Comparison of ENCODE assay signal across 19 mouse cellular contexts in the genomic region with DNA sequence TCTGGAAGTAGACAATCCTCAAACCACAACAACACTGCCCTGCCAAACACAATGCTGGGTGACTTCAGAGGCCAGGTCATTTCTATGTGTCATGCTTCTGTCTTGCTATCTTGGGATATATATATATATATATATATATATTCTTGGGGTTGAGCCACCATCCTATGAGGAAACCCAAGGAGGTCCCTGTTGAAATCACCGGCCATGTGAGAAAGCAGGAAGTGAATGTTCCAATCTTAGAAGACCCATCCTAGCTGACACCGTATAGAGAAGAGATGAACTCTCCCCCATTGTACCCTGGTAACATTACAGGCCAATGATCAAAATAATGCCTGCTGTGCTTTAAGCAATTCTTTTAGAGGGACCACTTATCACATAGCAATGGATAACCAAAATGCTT. TPM values are rescaled to one million over a fixed set of nuclear protein-coding genes. Genes with fewer than 3 reads are reported as not detected.
A peak's percentile ranks its signal among the peaks of the same experiment; 100 is the strongest.
DNase-seq lines count a peak whose midpoint lies in the region; ATAC-seq and TF ChIP-seq lines count a peak whose summit lies in the region.
"Had no signal": no experiment of that assay in that cellular context is flagged by ENCODE, and none has a peak within 500 bp of the region (broad histone marks: within the 10 kb centered on the region; RNA-seq: fewer than 3 reads in every experiment).

No protein-coding gene starts in this region.

- WGBS in liver, postnatal 0 days (ENCODE audit: insufficient replicate concordance), result 64% methylated on average over 2 of the region's 2 CpGs
- WGBS in forebrain, embryonic 16.5 days, result 95% methylated on average over 2 of the region's 2 CpGs

- H3K4me1 ChIP-seq in liver, postnatal 0 days (ENCODE audit: insufficient read depth), result no peaks in the 10 kb centered on the region
- H3K4me1 ChIP-seq in forebrain, embryonic 16.5 days (replicated peaks; ENCODE audit: control insufficient read depth, insufficient read depth, low read length), result no peaks in the 10 kb centered on the region
- H3K4me1 ChIP-seq: embryonic facial prominence, embryonic 13.5 days; forebrain, embryonic 12.5 days; heart, embryonic 13.5 days; hindbrain, embryonic 15.5 days had no signal

- no peak overlapping the region for H3K27ac ChIP-seq in liver, postnatal 0 days (ENCODE audit: low read depth)
- H3K27ac ChIP-seq in forebrain, embryonic 16.5 days (ENCODE audit: low read length), result no peak overlapping the region
- H3K27ac ChIP-seq: embryonic facial prominence, embryonic 13.5 days; forebrain, embryonic 12.5 days; heart, embryonic 13.5 days; hindbrain, embryonic 15.5 days had no signal

- no peaks in the 10 kb centered on the region for H3K9me3 ChIP-seq in liver, postnatal 0 days (ENCODE audit: low read length)
- no peaks in the 10 kb centered on the region for H3K9me3 ChIP-seq in forebrain, embryonic 16.5 days (ENCODE audit: control insufficient read depth, low read length)
- H3K9me3 ChIP-seq: embryonic facial prominence, embryonic 13.5 days; forebrain, embryonic 12.5 days; heart, embryonic 13.5 days; hindbrain, embryonic 15.5 days had no signal

- DNase-seq in liver, postnatal 0 days, result no peak
- DNase-seq in liver (no peak), 416B (ENCODE audit: low read depth) (peak; percentile 35)
- peak; percentile 8 to 14 for DNase-seq in monocyte, adult 2 months (ENCODE audit: low read depth in 1 of 2, low spot score in 2 of 2)
- no peak for DNase-seq in retina, embryonic 14.5 days (ENCODE audit: low spot score)
- no peak for DNase-seq in B cell, adult 2 months
- DNase-seq: adrenal gland, postnatal 10 days; cerebellum, adult 11-12 months; cerebellum, adult 9-10 months; cerebellum, postnatal 25 days; forebrain, postnatal 0 days; gastrocnemius, postnatal 14 days; heart, postnatal 36 days had no signal

- no peak overlapping the region for H3K9ac ChIP-seq in liver, postnatal 0 days (replicated peaks)
- H3K9ac ChIP-seq in forebrain, embryonic 16.5 days (replicated peaks; ENCODE audit: low read depth, low read length), result no peak overlapping the region
- H3K9ac ChIP-seq: embryonic facial prominence, embryonic 13.5 days; forebrain, embryonic 12.5 days; forebrain, postnatal 0 days; heart, embryonic 13.5 days; hindbrain, embryonic 15.5 days had no signal

- TF ChIP-seq EP300 in liver, postnatal 0 days (IDR thresholded peaks at IDR 0.05; ENCODE audit: low read depth), result no peak

- no peak for TF ChIP-seq CTCF in liver, postnatal 0 days (IDR thresholded peaks at IDR 0.05; ENCODE audit: low read depth)

- no peaks in the 10 kb centered on the region for H3K27me3 ChIP-seq in liver, postnatal 0 days (ENCODE audit: insufficient read depth, low read length)
- no peaks in the 10 kb centered on the region for H3K27me3 ChIP-seq in forebrain, embryonic 16.5 days (replicated peaks; ENCODE audit: control insufficient read depth, insufficient read depth, low read length)
- H3K27me3 ChIP-seq: embryonic facial prominence, embryonic 13.5 days; forebrain, embryonic 12.5 days; heart, embryonic 13.5 days; hindbrain, embryonic 15.5 days had no signal

- ATAC-seq in liver, postnatal 0 days, result peak; percentile 56; the same call in 1 of the 2 replicates
- ATAC-seq in granulocyte monocyte progenitor cell, adult 5-6 weeks (replicated peaks; ENCODE audit: poor library complexity, severe bottlenecking), result peak; percentile 84
- ATAC-seq in forebrain, embryonic 16.5 days, result no peak
- ATAC-seq: forebrain, postnatal 0 days had no signal

- H3K4me3 ChIP-seq in liver, postnatal 0 days (ENCODE audit: low read depth, low read length), result no peak overlapping the region
- no peak overlapping the region for H3K4me3 ChIP-seq in forebrain, embryonic 16.5 days (replicated peaks; ENCODE audit: low read length)
- H3K4me3 ChIP-seq: embryonic facial prominence, embryonic 13.5 days; forebrain, embryonic 12.5 days; heart, embryonic 13.5 days; hindbrain, embryonic 15.5 days had no signal

- H3K36me3 ChIP-seq in liver, postnatal 0 days (replicated peaks; ENCODE audit: insufficient read depth, low read length), result no peaks in the 10 kb centered on the region
- H3K36me3 ChIP-seq in forebrain, embryonic 16.5 days (ENCODE audit: control insufficient read depth, insufficient read depth), result no peaks in the 10 kb centered on the region
- H3K36me3 ChIP-seq: embryonic facial prominence, embryonic 13.5 days; forebrain, embryonic 12.5 days; heart, embryonic 13.5 days; hindbrain, embryonic 15.5 days had no signal

- H3K4me2 ChIP-seq in liver, postnatal 0 days (ENCODE audit: low read depth, low read length), result no peak overlapping the region
- H3K4me2 ChIP-seq in forebrain, embryonic 16.5 days (ENCODE audit: low read length), result no peak overlapping the region
- H3K4me2 ChIP-seq: embryonic facial prominence, embryonic 13.5 days; forebrain, embryonic 12.5 days; heart, embryonic 13.5 days; hindbrain, embryonic 15.5 days had no signal

RNA-seq across cellular contexts. Expression of a gene that starts 28.1 kb away (rescaled TPM):
- polyA plus RNA-seq in liver, postnatal 0 days (2015; fragmentation: Nextera tagmentation; extraction: Ambion mirVana), result 34.1 and 42.3 TPM in 2 replicates
- total RNA-seq in granulocyte monocyte progenitor cell, adult 5-6 weeks (2014; fragmentation: Nextera tagmentation), result not detected in 2 replicates
- total RNA-seq in granulocyte monocyte progenitor cell, adult 5-6 weeks (2017), result 0.04 TPM in 1 of 2 replicates, not detected in the other
- polyA plus RNA-seq in forebrain, embryonic 16.5 days (2015; fragmentation: Nextera tagmentation; extraction: Ambion mirVana), result 7.2 and 9.0 TPM in 2 replicates

Comparison
In these comparisons a context has a peak if more than half of its experiments do, and no peak if none do; other contexts are left out.
1. DNase-seq: peak in 416B (single experiment) and monocyte, adult 2 months (2 of 2); none in liver, postnatal 0 days (single experiment), liver (single experiment), retina, embryonic 14.5 days (single experiment) and B cell, adult 2 months (0 of 2).